Mouse (Mus musculus): ENCODE measurements around the gene Gm3460. TPM values are rescaled to one million over a fixed set of nuclear protein-coding genes. Genes with fewer than 3 reads are reported as not detected.

Gene Gm3460
- 1.3 and 1.4 TPM in 2 replicates for polyA plus RNA-seq (2012; rRNA removed)

DNA sequence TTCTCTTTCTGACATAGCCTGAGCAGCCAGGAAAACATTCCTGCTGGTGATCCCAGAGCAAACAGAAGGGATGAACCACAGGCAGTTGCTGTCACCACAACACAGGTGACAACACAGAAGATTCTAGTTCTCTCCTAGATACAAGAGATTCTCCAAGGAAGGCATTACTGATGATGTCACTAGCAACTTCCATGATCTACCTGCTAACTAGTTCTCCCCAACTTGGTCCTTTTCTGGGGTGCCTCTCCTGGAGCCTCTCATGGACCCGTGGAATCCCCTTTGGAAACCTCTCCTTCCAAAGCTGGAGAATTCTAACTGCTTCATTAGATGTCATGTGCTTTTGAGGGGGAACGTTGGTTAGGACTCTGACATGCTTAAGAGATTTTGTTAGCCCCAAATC is at the start of gene Gm3460:
Gene Gm3460 (minus strand): TSS at position 101 of the 400 bp plus-strand sequence.

DNA sequence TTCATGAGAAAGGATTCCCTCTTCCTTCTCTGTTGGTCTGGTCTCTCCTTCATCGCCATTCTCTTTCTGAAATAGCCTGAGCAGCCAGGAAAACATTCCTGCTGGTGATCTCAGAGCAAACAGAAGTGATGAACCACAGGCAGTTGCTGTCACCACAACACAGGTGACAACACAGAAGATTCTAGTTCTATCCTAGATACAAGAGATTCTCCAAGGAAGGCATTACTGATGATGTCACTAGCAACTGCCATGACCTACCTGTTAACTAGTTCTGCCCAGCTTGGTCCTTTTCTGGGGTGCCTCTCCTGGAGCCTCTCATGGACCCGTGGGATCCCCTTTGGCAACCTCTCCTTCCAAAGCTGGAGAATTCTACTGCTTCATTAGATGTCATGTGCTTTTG is 31.7 kb downstream of the Gm3460 start, which contains the start of gene Gm3629:
Gene Gm3629 (minus strand): TSS at position 101 of the 400 bp plus-strand sequence.

Other genes with a start within 250 kb of the Gm3460 start
- gene Gm16440, start 232.1 kb downstream of the Gm3460 start, polyA plus RNA-seq (2012; rRNA removed) = 0.11 TPM in 1 of 2 replicates, not detected in the other
- gene Gm3591, start 209.9 kb downstream of the Gm3460 start, polyA plus RNA-seq (2012; rRNA removed) = 9.1 TPM in 2 replicates
- gene Gm3594, start 177.8 kb downstream of the Gm3460 start, polyA plus RNA-seq (2012; rRNA removed) = not detected in 2 replicates
- not detected in 2 replicates for gene Gm8356, start 85.1 kb downstream of the Gm3460 start, polyA plus RNA-seq (2012; rRNA removed)
- gene Gm3629, start 31.8 kb downstream of the Gm3460 start, polyA plus RNA-seq (2012; rRNA removed) = 1.4 and 1.6 TPM in 2 replicates
- 0.03 TPM in 1 of 2 replicates, not detected in the other for gene Gm10251, start 61.8 kb upstream of the Gm3460 start, polyA plus RNA-seq (2012; rRNA removed)
- gene Gm8050, start 97.8 kb upstream of the Gm3460 start, polyA plus RNA-seq (2012; rRNA removed) = 0.08 and 0.16 TPM in 2 replicates
- gene Gm3636, start 119.9 kb upstream of the Gm3460 start, polyA plus RNA-seq (2012; rRNA removed) = 36.7 and 37.0 TPM in 2 replicates
- 0.05 TPM in 1 of 2 replicates, not detected in the other for gene Gm8362, start 152.0 kb upstream of the Gm3460 start, polyA plus RNA-seq (2012; rRNA removed)
- not detected in 2 replicates for gene Gm3642, start 217.9 kb upstream of the Gm3460 start, polyA plus RNA-seq (2012; rRNA removed)